Mouse (Mus musculus) brain, embryonic 14.5 days (tissue): ENCODE results near the gene Spryd4.

Source experiments
- CTCF ChIP-seq: fragments of 200-500 bp; IDR thresholded peaks from 2 replicates; pipeline ENCODE4 v1.5.1; 2012; ENCODE audit warnings: inconsistent platforms, mild to moderate bottlenecking, moderate library complexity, borderline replicate concordance; ENCODE audit not compliant: insufficient read depth, insufficient read length; ENCODE audit errors: extremely low read depth
- POLR2A ChIP-seq: fragments of 200-500 bp; IDR thresholded peaks from 2 replicates; pipeline ENCODE4 v1.6.1; 2012; ENCODE audit warnings: mild to moderate bottlenecking, inconsistent platforms, borderline replicate concordance; ENCODE audit not compliant: poor library complexity, insufficient read depth, insufficient read length, severe bottlenecking; ENCODE audit errors: extremely low read depth

DNA sequence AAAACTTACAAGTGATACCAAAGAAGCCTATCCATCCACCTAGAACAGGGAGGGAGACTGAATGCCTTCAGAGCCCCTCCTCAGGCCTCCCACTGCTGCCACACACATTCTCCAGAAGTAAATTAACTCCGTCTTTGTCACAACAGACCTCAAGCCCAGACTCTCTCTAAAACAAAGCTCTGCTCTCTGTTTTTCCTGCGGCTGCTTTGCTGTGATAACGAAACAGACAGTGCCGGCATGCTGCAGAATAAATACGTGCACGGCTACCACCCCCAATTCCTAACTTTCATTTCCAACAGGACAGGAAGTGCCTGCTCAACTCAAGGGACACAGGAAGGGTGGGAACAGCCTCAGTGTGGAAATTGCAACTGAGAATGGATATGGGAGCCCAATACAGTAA is 31.6 kb downstream of the Spryd4 start, which contains the start of gene Rbms2:
- no peak for TF ChIP-seq CTCF
- TF ChIP-seq POLR2A = no peak
